Mouse (Mus musculus): Measurements from ENCODE around the gene Hmg20a. TPM values are rescaled to one million over a fixed set of nuclear protein-coding genes. Genes with fewer than 3 reads are reported as not detected.

Gene Hmg20a
- polyA plus RNA-seq, 1 experiment from 2014 or later, result 52.2 TPM

DNA sequence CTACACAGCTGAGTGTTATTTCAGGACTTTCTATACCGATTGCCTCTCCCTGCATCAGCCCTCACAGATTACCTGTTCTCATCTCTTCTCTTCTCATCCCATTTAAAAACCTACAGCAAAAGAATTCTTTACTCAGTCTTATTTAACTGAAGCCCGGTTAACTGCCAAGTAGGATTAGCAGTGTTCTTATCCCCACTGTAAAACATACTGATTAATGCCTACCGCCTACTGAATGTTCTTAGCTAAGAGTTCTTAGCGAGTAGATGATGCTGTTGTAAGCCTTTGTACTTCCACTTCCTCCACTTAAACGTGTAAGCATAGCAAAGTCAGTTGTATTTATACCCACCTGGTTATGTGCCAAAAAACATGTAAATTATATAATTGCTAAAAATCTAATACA lies 42.6 kb downstream of the Hmg20a start:
- H3K36me3 ChIP-seq (ENCODE audit: control insufficient read depth, insufficient read depth, low read length), result no peaks in the 10 kb centered on the region
- H3K27ac ChIP-seq (ENCODE audit: low read depth), result no peak overlapping the region
- DNase-seq (ENCODE audit: low spot score) (no peak), ATAC-seq (replicated peaks; ENCODE audit: low FRiP score, low TSS enrichment, low read depth) (no peak)
- no peak overlapping the region for H3K9ac ChIP-seq (ENCODE audit: low read length)
- no peaks in the 10 kb centered on the region for H3K27me3 ChIP-seq (replicated peaks; ENCODE audit: control insufficient read depth, insufficient read depth, low read length)
- no peak overlapping the region for H3K4me2 ChIP-seq (ENCODE audit: low read length)
- no peak overlapping the region for H3K4me3 ChIP-seq (ENCODE audit: low read depth, low read length)
- H3K9me3 ChIP-seq (ENCODE audit: control insufficient read depth, low read length), result no peaks in the 10 kb centered on the region
- 66% methylated on average over 5 of the region's 5 CpGs for WGBS
- H3K4me1 ChIP-seq (replicated peaks; ENCODE audit: control insufficient read depth, insufficient read depth, low read length), result peaks cover 17% of the 10 kb centered on the region; the same call in 1 of the 2 replicates

DNA sequence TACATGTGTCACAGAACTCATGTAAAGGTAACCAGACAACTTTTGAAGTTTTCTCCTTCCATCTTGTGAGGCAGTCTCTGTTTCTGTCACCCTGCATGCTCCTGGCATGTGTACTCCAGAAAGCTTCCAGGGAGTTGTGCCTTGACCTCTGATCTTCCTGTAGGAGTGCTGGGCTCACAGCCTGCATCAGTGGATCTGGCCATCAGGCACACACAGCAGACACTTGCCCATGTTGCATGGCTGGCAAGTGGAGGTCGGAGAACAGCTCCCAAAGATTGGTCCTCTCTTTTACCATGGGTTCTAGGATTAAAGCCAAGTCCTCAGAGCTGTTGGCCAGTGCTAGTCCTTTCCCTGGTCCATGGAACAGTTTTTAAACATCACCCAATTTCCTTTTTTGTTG lies 44.2 kb downstream of the Hmg20a start:
- WGBS, result 97% methylated on average over 1 of the region's 1 CpGs
- Histone ChIP-seq H3K27ac (ENCODE audit: low read depth) (peak overlapping the region; percentile 34; the same call in 1 of the 2 replicates), H3K4me2 (ENCODE audit: low read length) (no peak overlapping the region), H3K4me1 (replicated peaks; ENCODE audit: control insufficient read depth, insufficient read depth, low read length) (peaks cover 17% of the 10 kb centered on the region; the same call in 1 of the 2 replicates), H3K36me3 (ENCODE audit: control insufficient read depth, insufficient read depth, low read length) (no peaks in the 10 kb centered on the region), H3K27me3 (replicated peaks; ENCODE audit: control insufficient read depth, insufficient read depth, low read length) (no peaks in the 10 kb centered on the region), H3K9me3 (ENCODE audit: control insufficient read depth, low read length) (no peaks in the 10 kb centered on the region), H3K9ac (ENCODE audit: low read length) (no peak overlapping the region), H3K4me3 (ENCODE audit: low read depth, low read length) (no peak overlapping the region)
- ATAC-seq (replicated peaks; ENCODE audit: low FRiP score, low TSS enrichment, low read depth) (no peak), DNase-seq (ENCODE audit: low spot score) (no peak)

DNA sequence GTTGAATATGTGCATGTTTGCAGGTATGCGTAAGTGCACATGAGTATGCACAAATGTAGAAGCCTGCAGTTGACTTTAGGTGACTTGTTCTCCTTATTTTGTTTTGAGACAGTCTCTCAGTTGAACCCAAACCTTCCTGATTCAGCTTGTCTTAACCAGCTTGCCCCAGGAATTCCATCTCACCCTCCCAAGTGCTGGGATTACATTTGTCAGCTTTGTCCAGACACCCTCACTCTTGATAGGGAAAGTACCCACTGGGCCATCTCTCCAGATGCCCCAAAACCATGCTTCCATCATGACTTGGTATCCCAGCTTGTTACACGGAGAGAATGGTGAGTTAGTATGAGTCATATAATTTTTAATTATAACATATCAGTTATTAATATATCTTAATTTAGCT lies 44.6 kb downstream of the Hmg20a start:
- ATAC-seq (replicated peaks; ENCODE audit: low FRiP score, low TSS enrichment, low read depth), result no peak
- Histone ChIP-seq H3K27me3 (replicated peaks; ENCODE audit: control insufficient read depth, insufficient read depth, low read length) (no peaks in the 10 kb centered on the region), H3K36me3 (ENCODE audit: control insufficient read depth, insufficient read depth, low read length) (peaks cover 4% of the 10 kb centered on the region; the same call in 1 of the 2 replicates), H3K9me3 (ENCODE audit: control insufficient read depth, low read length) (no peaks in the 10 kb centered on the region), H3K4me3 (ENCODE audit: low read depth, low read length) (no peak overlapping the region), H3K9ac (ENCODE audit: low read length) (no peak overlapping the region), H3K27ac (ENCODE audit: low read depth) (peak overlapping the region; percentile 47; the same call in 1 of the 2 replicates), H3K4me1 (replicated peaks; ENCODE audit: control insufficient read depth, insufficient read depth, low read length) (peaks cover 17% of the 10 kb centered on the region; the same call in 1 of the 2 replicates), H3K4me2 (ENCODE audit: low read length) (no peak overlapping the region)
- DNase-seq (ENCODE audit: low spot score), result no peak
- WGBS, result 92% methylated on average over 2 of the region's 2 CpGs

DNA sequence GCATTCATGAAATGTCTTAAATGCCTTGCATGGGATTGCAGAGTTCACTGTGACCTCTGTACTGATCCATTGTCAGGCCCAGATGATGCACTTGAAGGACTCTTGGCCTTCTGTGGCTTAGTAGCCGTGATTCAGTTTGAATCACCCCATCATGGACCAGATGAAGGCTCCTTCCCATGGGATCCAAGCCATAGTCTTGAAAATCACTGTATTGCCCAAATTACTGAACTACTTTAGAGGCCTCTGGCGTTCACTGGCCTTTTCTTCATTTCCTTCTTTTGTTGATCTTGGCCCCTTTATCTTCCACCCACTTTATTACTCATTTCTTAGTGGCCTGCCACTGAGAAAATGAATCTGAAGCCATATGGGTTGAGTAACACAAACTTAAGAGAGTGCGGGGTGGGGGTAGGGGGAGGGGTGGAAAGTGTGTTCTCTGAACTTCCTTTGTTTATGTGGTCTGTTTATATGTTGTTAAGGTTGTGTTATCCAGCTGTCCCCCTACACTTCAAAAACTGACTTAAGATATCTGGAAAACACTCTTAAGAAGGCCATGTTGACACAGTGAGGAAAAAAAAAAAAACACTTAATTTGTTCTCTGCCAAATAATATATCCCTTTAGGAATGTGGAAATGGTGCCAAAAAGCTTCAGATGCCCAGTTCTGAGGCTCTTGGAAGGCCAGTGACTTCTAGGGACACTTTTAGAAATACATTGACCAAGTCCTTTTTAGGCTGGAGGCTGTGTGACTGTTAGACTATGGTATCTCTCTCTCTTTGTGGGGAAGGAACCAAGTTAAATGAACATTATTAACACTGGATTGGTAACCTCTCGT lies 45.5 kb downstream of the Hmg20a start:
- ATAC-seq (replicated peaks; ENCODE audit: low FRiP score, low TSS enrichment, low read depth), result no peak
- no peak overlapping the region for H3K4me2 ChIP-seq (ENCODE audit: low read length)
- peaks cover 9% of the 10 kb centered on the region; the same call in 1 of the 2 replicates for H3K36me3 ChIP-seq (ENCODE audit: control insufficient read depth, insufficient read depth, low read length)
- H3K9ac ChIP-seq (ENCODE audit: low read length), result no peak overlapping the region
- no peak overlapping the region for H3K4me3 ChIP-seq (ENCODE audit: low read depth, low read length)
- 47% methylated on average over 4 of the region's 4 CpGs for WGBS
- peaks cover 17% of the 10 kb centered on the region; the same call in 1 of the 2 replicates for H3K4me1 ChIP-seq (replicated peaks; ENCODE audit: control insufficient read depth, insufficient read depth, low read length)
- H3K27me3 ChIP-seq (replicated peaks; ENCODE audit: control insufficient read depth, insufficient read depth, low read length), result no peaks in the 10 kb centered on the region
- peak overlapping the region; percentile 47; the same call in 1 of the 2 replicates for H3K27ac ChIP-seq (ENCODE audit: low read depth)
- no peak for DNase-seq (ENCODE audit: low spot score)
- H3K9me3 ChIP-seq (ENCODE audit: control insufficient read depth, low read length), result no peaks in the 10 kb centered on the region

DNA sequence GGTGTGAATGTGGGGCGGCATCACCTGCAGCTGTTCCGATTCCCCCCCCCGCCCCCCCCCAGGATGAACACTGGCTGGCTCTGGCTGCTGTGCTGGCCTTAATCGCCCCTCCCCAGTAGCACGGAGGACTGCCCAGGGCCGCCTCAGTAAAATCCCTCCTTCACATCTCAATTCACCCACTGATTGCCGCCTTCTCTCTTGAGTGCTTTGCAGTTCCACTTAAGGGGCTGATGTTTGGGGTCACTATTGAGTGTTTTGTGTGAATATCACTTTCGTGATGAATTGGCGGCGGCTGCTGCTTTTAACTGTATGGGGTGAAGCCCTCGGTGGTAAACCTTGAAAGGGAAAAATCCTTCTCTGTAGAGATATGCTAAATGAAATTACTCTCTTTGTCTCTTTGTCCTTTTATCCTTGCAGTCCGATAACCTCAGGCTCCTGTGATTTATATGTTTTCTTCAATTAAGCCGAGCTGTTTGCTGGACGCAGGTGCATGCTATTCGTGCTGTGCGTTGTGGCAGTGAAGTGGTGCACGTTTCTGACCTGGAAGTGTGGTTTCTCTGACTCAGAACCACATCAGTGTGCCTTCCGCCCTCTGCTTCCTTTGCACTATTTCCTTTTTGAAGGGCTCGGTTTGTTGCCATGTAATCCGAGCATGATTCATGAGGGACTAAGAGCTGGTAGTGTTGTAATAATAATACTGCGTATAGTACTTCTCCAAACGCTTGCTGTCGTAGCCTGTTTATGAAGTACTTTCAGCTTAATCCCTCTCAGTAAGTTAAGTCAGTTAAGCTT lies 46.6 kb downstream of the Hmg20a start:
- Histone ChIP-seq H3K4me1 (replicated peaks; ENCODE audit: control insufficient read depth, insufficient read depth, low read length) (peaks cover 23% of the 10 kb centered on the region; the same call in 1 of the 2 replicates), H3K4me2 (ENCODE audit: low read length) (peak overlapping the region; percentile 7), H3K9ac (ENCODE audit: low read length) (no peak overlapping the region), H3K4me3 (ENCODE audit: low read depth, low read length) (no peak overlapping the region), H3K27me3 (replicated peaks; ENCODE audit: control insufficient read depth, insufficient read depth, low read length) (no peaks in the 10 kb centered on the region), H3K36me3 (ENCODE audit: control insufficient read depth, insufficient read depth, low read length) (peaks cover 17% of the 10 kb centered on the region; the same call in 1 of the 2 replicates), H3K27ac (ENCODE audit: low read depth) (no peak overlapping the region), H3K9me3 (ENCODE audit: control insufficient read depth, low read length) (no peaks in the 10 kb centered on the region)
- 40% methylated on average over 23 of the region's 23 CpGs for WGBS
- DNase-seq (ENCODE audit: low spot score) (no peak), ATAC-seq (replicated peaks; ENCODE audit: low FRiP score, low TSS enrichment, low read depth) (no peak)

DNA sequence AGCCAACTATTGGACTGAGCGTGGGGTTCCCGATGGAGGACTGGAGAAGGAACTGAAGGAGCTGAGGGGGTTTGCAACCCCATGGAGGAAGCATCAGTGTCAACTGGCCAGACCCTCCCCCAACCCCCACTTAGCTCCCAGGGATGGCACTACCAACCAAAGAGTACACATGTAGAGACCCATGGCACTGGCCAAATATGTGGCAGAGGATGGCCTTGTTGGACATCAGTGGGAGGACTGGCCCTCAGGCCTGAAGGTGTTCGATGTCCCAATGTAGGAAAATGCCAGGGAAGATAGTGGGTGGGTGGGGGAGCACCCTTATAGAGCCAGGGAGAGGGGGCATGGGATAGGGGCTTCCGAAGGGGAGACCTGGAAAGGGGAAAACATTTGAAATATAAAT lies 47.8 kb downstream of the Hmg20a start:
- Histone ChIP-seq H3K4me1 (replicated peaks; ENCODE audit: control insufficient read depth, insufficient read depth, low read length) (peaks cover 23% of the 10 kb centered on the region; the same call in 1 of the 2 replicates), H3K9me3 (ENCODE audit: control insufficient read depth, low read length) (no peaks in the 10 kb centered on the region), H3K9ac (ENCODE audit: low read length) (no peak overlapping the region), H3K4me2 (ENCODE audit: low read length) (no peak overlapping the region), H3K36me3 (ENCODE audit: control insufficient read depth, insufficient read depth, low read length) (peaks cover 17% of the 10 kb centered on the region; the same call in 1 of the 2 replicates), H3K27ac (ENCODE audit: low read depth) (no peak overlapping the region), H3K4me3 (ENCODE audit: low read depth, low read length) (no peak overlapping the region), H3K27me3 (replicated peaks; ENCODE audit: control insufficient read depth, insufficient read depth, low read length) (no peaks in the 10 kb centered on the region)
- ATAC-seq (replicated peaks; ENCODE audit: low FRiP score, low TSS enrichment, low read depth) (no peak), DNase-seq (ENCODE audit: low spot score) (no peak)
- WGBS, result 92% methylated on average over 4 of the region's 4 CpGs

DNA sequence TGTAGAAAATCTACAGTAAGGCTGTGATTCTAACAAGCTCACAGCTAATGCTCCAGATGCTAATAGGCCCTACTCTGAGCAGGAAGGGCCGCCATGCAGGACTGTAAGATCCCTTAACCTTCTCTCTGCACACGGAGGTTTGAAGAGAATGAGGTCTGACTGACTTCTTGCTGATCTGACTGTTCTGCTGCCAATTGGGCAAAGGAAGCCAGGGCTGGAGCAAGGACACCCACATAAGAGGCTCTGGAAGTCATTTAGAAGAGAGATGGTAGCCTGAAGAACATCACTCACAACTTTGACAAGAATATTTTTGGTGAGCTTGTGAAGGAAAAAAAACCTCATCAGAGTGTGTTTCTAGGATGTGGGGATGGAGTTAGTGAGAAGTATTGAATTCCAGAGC lies 51.2 kb downstream of the Hmg20a start:
- Histone ChIP-seq H3K4me3 (ENCODE audit: low read depth, low read length) (no peak overlapping the region), H3K4me1 (replicated peaks; ENCODE audit: control insufficient read depth, insufficient read depth, low read length) (peaks cover 14% of the 10 kb centered on the region; the same call in 1 of the 2 replicates), H3K4me2 (ENCODE audit: low read length) (no peak overlapping the region), H3K9me3 (ENCODE audit: control insufficient read depth, low read length) (no peaks in the 10 kb centered on the region), H3K36me3 (ENCODE audit: control insufficient read depth, insufficient read depth, low read length) (peaks cover 34% of the 10 kb centered on the region), H3K9ac (ENCODE audit: low read length) (no peak overlapping the region), H3K27me3 (replicated peaks; ENCODE audit: control insufficient read depth, insufficient read depth, low read length) (no peaks in the 10 kb centered on the region), H3K27ac (ENCODE audit: low read depth) (no peak overlapping the region)
- ATAC-seq (replicated peaks; ENCODE audit: low FRiP score, low TSS enrichment, low read depth) (no peak), DNase-seq (ENCODE audit: low spot score) (no peak)
- WGBS, result 59% methylated on average over 2 of the region's 2 CpGs

DNA sequence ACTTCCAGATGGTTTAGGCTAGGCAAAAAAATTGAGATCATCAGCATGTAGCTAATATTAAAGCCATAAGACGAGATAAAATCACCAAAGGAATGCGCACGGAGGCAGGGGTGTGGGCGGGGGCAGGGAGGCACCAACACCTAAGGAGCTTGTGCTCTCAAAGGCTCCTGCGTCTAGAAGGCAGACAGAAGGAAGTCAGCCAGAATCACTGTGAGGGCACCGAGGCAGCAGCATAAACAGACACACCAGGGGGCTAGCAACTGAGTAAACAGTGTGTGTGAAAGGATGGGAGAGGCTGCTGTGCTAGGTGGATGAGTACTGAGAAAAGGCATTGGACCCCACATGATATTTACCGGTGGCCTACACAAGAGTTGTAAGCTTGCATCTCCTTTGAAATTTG lies 51.9 kb downstream of the Hmg20a start:
- peaks cover 8% of the 10 kb centered on the region; the same call in 1 of the 2 replicates for H3K4me1 ChIP-seq (replicated peaks; ENCODE audit: control insufficient read depth, insufficient read depth, low read length)
- no peak for ATAC-seq (replicated peaks; ENCODE audit: low FRiP score, low TSS enrichment, low read depth)

More for the DNA sequence above, 51.9 kb downstream of the Hmg20a start:
- Histone ChIP-seq H3K4me2 (ENCODE audit: low read length) (no peak overlapping the region), H3K27ac (ENCODE audit: low read depth) (no peak overlapping the region), H3K9ac (ENCODE audit: low read length) (no peak overlapping the region), H3K4me3 (ENCODE audit: low read depth, low read length) (no peak overlapping the region), H3K9me3 (ENCODE audit: control insufficient read depth, low read length) (no peaks in the 10 kb centered on the region), H3K27me3 (replicated peaks; ENCODE audit: control insufficient read depth, insufficient read depth, low read length) (no peaks in the 10 kb centered on the region), H3K36me3 (ENCODE audit: control insufficient read depth, insufficient read depth, low read length) (peaks cover 37% of the 10 kb centered on the region)
- no peak for DNase-seq (ENCODE audit: low spot score)
- 27% methylated on average over 7 of the region's 7 CpGs for WGBS
